Mouse (Mus musculus) megakaryocyte, embryonic 14.5 days (primary cell): Measurements from ENCODE around the gene Magi2.
"Not testable (repeated sequence)": the region's sequence is repeated elsewhere in the genome, so short reads cannot be mapped to it uniquely, and the experiment has no call there.

Source experiments
- FLI1 ChIP-seq: IDR thresholded peaks from 2 replicates; pipeline ENCODE4 v1.6.1; 2012; ENCODE audit warnings: low read length, inconsistent platforms, mixed read lengths
- GATA1 ChIP-seq: IDR thresholded peaks from 3 replicates; pipeline ENCODE4 v1.6.1; 2012; ENCODE audit warnings: mixed read lengths, low read length, inconsistent platforms, borderline replicate concordance

- TF ChIP-seq GATA1, FLI1: not testable (repeated sequence)
Observed at GRCm38 (mm10) chr5:20710845-20711244, 1484.0 kb downstream of the Magi2 start.
